Mouse (Mus musculus) embryonic facial prominence, embryonic 14.5 days (tissue): ENCODE data around the gene Ube2l3. TPM values are rescaled to one million over a fixed set of nuclear protein-coding genes. Genes with fewer than 3 reads are reported as not detected.
"Not testable (repeated sequence)": the region's sequence is repeated elsewhere in the genome, so short reads cannot be mapped to it uniquely, and the experiment has no call there.

Experiments used
- ATAC-seq: fragments of 200-750 bp; cut with Nextera tagmentation; 2 replicates; pipeline ENCODE4 v1.8.0; 2017; ENCODE audit warnings: low read depth, moderate number of reproducible peaks, moderate TSS enrichment
- DNase-seq: peaks from one replicate; pipeline ENCODE4 v3.0.0-alpha.2; 2015; ENCODE audit warnings: low spot score
- H3K27ac ChIP-seq: fragments of 300-500 bp; sonication (generic); replicated peaks from 2 replicates; pipeline ENCODE4 v1.5.1; 2014; ENCODE audit warnings: low read depth, mild to moderate bottlenecking, low read length, moderate library complexity
- H3K27me3 ChIP-seq: fragments of 300-500 bp; sonication (generic); replicated peaks from 2 replicates; pipeline ENCODE4 v1.6.1; 2014; ENCODE audit warnings: low read length; ENCODE audit not compliant: control insufficient read depth, insufficient read depth
- H3K36me3 ChIP-seq: fragments of 300-500 bp; sonication (generic); 2 replicates; pipeline ENCODE4 v1.6.1; 2014; ENCODE audit warnings: low read length, mixed read lengths; ENCODE audit not compliant: control insufficient read depth, insufficient read depth
- H3K4me1 ChIP-seq: fragments of 300-500 bp; sonication (generic); 2 replicates; pipeline ENCODE4 v1.6.1; 2014; ENCODE audit warnings: antibody characterized with exemption, low read length; ENCODE audit not compliant: control insufficient read depth, insufficient read depth
- H3K4me2 ChIP-seq: fragments of 300-500 bp; sonication (generic); 2 replicates; pipeline ENCODE4 v1.6.1; 2014; ENCODE audit warnings: low read depth, mild to moderate bottlenecking, low read length, moderate library complexity, mixed read lengths
- H3K4me3 ChIP-seq: fragments of 300-500 bp; sonication (generic); 2 replicates; pipeline ENCODE4 v1.5.1; 2014; ENCODE audit warnings: low read depth, mild to moderate bottlenecking, low read length
- H3K9ac ChIP-seq: fragments of 300-500 bp; sonication (generic); 2 replicates; pipeline ENCODE4 v1.6.1; 2014; ENCODE audit warnings: low read depth, mild to moderate bottlenecking, low read length, moderate library complexity, mixed read lengths
- H3K9me3 ChIP-seq: fragments of 300-500 bp; sonication (generic); 2 replicates; pipeline ENCODE4 v1.6.1; 2016; ENCODE audit warnings: low read length; ENCODE audit not compliant: control insufficient read depth
- WGBS: fragments of 180-500 bp; shearing (Covaris S2); extraction: QIAGEN DNeasy Blood & Tissue Kit; methylation state at CpG from one replicate; pipeline ENCODE4 v1.1.7; 2014; 5-methylcytosine and 5-hydroxymethylcytosine counted together
- polyA plus RNA-seq: library from polyadenylated mRNA; unstranded; fragments of >200 nt; fragmentation: Nextera tagmentation; extraction: Ambion mirVana; gene quantifications from 2 replicates; pipeline ENCODE4 v1.2.1, GENCODE M21; 2014

Gene Ube2l3
- polyA plus RNA-seq, 1 experiment from 2014 or later = 301 TPM

GRCm38 (mm10) chr16:17234499-17234895 lies 32.0 kb upstream of the Ube2l3 start:
- ATAC-seq = no peak
- H3K4me1 ChIP-seq = peaks cover 16% of the 10 kb centered on the region
- H3K4me2 ChIP-seq = peak overlapping the region; percentile 86
- DNase-seq = peak; percentile 67
- peak overlapping the region; percentile 95 for H3K9ac ChIP-seq
- peak overlapping the region; percentile 95 for H3K4me3 ChIP-seq
- peak overlapping the region; percentile 91 for H3K27ac ChIP-seq
- 2% methylated on average over 12 of the region's 12 CpGs for WGBS
- H3K27me3 ChIP-seq = no peaks in the 10 kb centered on the region
- peaks cover 8% of the 10 kb centered on the region; the same call in 1 of the 2 replicates for H3K9me3 ChIP-seq
- no peaks in the 10 kb centered on the region for H3K36me3 ChIP-seq

- H3K27me3 ChIP-seq = no peaks in the 10 kb centered on the region
- H3K4me2 ChIP-seq = peak overlapping the region; percentile 86
- peaks cover 8% of the 10 kb centered on the region; the same call in 1 of the 2 replicates for H3K9me3 ChIP-seq
- 0% methylated on average over 20 of the region's 62 CpGs for WGBS
- H3K4me3 ChIP-seq = peak overlapping the region; percentile 95
- peak overlapping the region; percentile 95 for H3K9ac ChIP-seq
- ATAC-seq (peak; percentile 64), DNase-seq (peak; percentile 68)
- peaks cover 16% of the 10 kb centered on the region for H3K4me1 ChIP-seq
- H3K27ac ChIP-seq = peak overlapping the region; percentile 91
- no peaks in the 10 kb centered on the region for H3K36me3 ChIP-seq
These were observed 31.5 kb upstream of the Ube2l3 start for GRCm38 (mm10) chr16:17233702-17234498.

- Histone ChIP-seq H3K36me3 (no peaks in the 10 kb centered on the region), H3K4me1 (peaks cover 16% of the 10 kb centered on the region), H3K9me3 (peaks cover 8% of the 10 kb centered on the region; the same call in 1 of the 2 replicates), H3K9ac (peak within 1 kb of the TSS; percentile 95), H3K27me3 (no peaks in the 10 kb centered on the region), H3K4me3 (peak within 1 kb of the TSS; percentile 95), H3K27ac (peak within 1 kb of the TSS; percentile 91), H3K4me2 (peak within 1 kb of the TSS; percentile 86)
- peak; percentile 98 for DNase-seq
- peak; percentile 96 for ATAC-seq
- WGBS = 2% methylated on average over 43 of the region's 59 CpGs
These were observed 30.6 kb upstream of the Ube2l3 start, which contains the start of gene Hic2 for GRCm38 (mm10) chr16:17232794-17233701. Hic2 (plus strand) TSS chr16:17233572.

- H3K4me3 ChIP-seq, DNase-seq, ATAC-seq, H3K27me3 ChIP-seq, H3K9ac ChIP-seq, H3K4me2 ChIP-seq, H3K9me3 ChIP-seq, H3K27ac ChIP-seq, H3K36me3 ChIP-seq: not testable (repeated sequence)
- peaks cover 16% of the 10 kb centered on the region for H3K4me1 ChIP-seq
- WGBS = 89% methylated on average over 2 of the region's 2 CpGs
These were observed 29.1 kb upstream of the Ube2l3 start for GRCm38 (mm10) chr16:17231523-17231922.

GRCm38 (mm10) chr16:17226496-17226895 lies 24.0 kb upstream of the Ube2l3 start:
- Histone ChIP-seq H3K4me1 (no peaks in the 10 kb centered on the region), H3K27ac (no peak overlapping the region), H3K36me3 (no peaks in the 10 kb centered on the region), H3K9ac (no peak overlapping the region), H3K4me2 (no peak overlapping the region), H3K9me3 (peaks cover 8% of the 10 kb centered on the region; the same call in 1 of the 2 replicates), H3K4me3 (no peak overlapping the region), H3K27me3 (no peaks in the 10 kb centered on the region)
- ATAC-seq = no peak
- no peak for DNase-seq

- no peak overlapping the region for H3K4me2 ChIP-seq
- ATAC-seq = no peak
- no peaks in the 10 kb centered on the region for H3K4me1 ChIP-seq
- H3K27ac ChIP-seq = no peak overlapping the region
- 90% methylated on average over 5 of the region's 5 CpGs for WGBS
- no peak for DNase-seq
- H3K36me3 ChIP-seq = no peaks in the 10 kb centered on the region
- H3K4me3 ChIP-seq = no peak overlapping the region
- no peaks in the 10 kb centered on the region for H3K27me3 ChIP-seq
- no peak overlapping the region for H3K9ac ChIP-seq
- H3K9me3 ChIP-seq = peaks cover 8% of the 10 kb centered on the region; the same call in 1 of the 2 replicates
These were observed 23.1 kb upstream of the Ube2l3 start for GRCm38 (mm10) chr16:17225584-17225983.

GRCm38 (mm10) chr16:17222197-17222596 lies 19.7 kb upstream of the Ube2l3 start:
- WGBS = 41% methylated on average over 25 of the region's 25 CpGs
- no peak overlapping the region for H3K4me3 ChIP-seq
- no peak overlapping the region for H3K27ac ChIP-seq
- ATAC-seq = peak; percentile 100
- H3K4me1 ChIP-seq = no peaks in the 10 kb centered on the region
- H3K27me3 ChIP-seq = no peaks in the 10 kb centered on the region
- no peak overlapping the region for H3K9ac ChIP-seq
- DNase-seq = peak; percentile 89
- no peaks in the 10 kb centered on the region for H3K9me3 ChIP-seq
- H3K4me2 ChIP-seq = no peak overlapping the region
- no peaks in the 10 kb centered on the region for H3K36me3 ChIP-seq

- H3K4me3 ChIP-seq = no peak overlapping the region
- 25% methylated on average over 6 of the region's 7 CpGs for WGBS
- no peak overlapping the region for H3K4me2 ChIP-seq
- no peaks in the 10 kb centered on the region for H3K4me1 ChIP-seq
- ATAC-seq (no peak), DNase-seq (peak; percentile 12)
- H3K27me3 ChIP-seq = no peaks in the 10 kb centered on the region
- no peaks in the 10 kb centered on the region for H3K9me3 ChIP-seq
- H3K9ac ChIP-seq = no peak overlapping the region
- H3K36me3 ChIP-seq = no peaks in the 10 kb centered on the region
- H3K27ac ChIP-seq = no peak overlapping the region
These were observed 17.8 kb upstream of the Ube2l3 start for GRCm38 (mm10) chr16:17220127-17220733.
